Mouse (Mus musculus): Measurements from ENCODE around the gene Gm1043.

DNA sequence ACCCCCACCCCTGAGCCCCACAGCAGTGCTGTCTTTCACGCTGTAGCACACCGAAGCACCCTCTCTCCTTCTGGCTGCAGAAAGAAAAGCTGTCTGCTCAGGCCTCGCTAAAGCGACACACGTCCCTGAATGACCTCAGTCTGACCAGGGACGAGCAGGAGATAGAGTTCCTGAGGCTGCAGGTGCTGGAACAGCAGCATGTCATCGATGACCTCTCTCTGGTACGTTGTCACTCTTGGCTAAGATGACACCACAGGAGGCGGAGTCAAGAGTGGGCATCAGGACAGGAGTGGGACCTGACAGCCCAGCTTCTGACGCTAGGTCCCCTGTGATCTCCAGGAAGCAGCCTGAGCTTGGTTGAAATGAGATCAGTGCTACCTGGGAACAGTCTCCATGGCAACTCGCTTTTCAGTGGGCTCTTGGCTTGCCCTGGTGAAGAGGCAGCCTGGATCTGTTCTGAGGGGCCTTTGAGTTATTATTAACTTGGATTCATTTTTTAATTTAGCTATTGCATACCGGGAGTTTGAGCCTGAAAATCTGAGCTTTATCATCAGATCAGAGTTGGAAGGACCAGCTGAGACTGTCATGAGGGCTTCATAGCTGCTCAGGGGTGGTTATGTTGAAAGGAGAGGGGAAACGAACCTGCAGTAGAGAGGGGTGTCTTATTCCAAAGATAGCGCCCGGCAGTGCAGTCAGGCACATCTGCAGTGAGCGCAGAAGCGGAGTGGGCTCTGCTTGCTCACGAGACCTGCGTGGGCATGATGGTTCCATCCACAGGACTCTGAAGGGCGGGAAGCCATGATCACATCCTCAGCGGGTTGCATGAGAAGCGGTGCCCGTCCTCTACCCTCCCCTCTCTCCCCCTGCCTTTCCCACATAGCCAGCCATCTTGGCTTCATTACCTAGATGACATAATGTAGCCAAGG, 20.6 kb downstream of the Gm1043 start:
- TF ChIP-seq CTCF (IDR thresholded peaks at IDR 0.05; ENCODE audit: insufficient read depth, low read depth, low read length): no peak
- TF ChIP-seq POLR2A (IDR thresholded peaks at IDR 0.05; ENCODE audit: insufficient read depth, low read depth, low read length): no peak
